Mouse (Mus musculus): ENCODE data around the gene Rab1b.
"Not testable (repeated sequence)": the region's sequence is repeated elsewhere in the genome, so short reads cannot be mapped to it uniquely, and the experiment has no call there.

The Rab1b gene

GRCm38 (mm10) chr19:5106731-5107191, at the start of gene Rab1b:
TSS of gene Rab1b (minus strand) at chr19:5107072.
- in situ Hi-C loops (cut with MseI, MboI) = no loop called here

GRCm38 (mm10) chr19:5152261-5152660, 45.4 kb upstream of the Rab1b start:
- in situ Hi-C loops (cut with MseI, MboI) = no loop called here

GRCm38 (mm10) chr19:5151741-5152140, 44.9 kb upstream of the Rab1b start:
- in situ Hi-C loops (cut with MseI, MboI) = no loop called here

- in situ Hi-C loops (cut with MseI, MboI) = no loop called here
Observed at GRCm38 (mm10) chr19:5151331-5151730, 44.5 kb upstream of the Rab1b start.

- in situ Hi-C loops (cut with MseI, MboI) = no loop called here
Observed at GRCm38 (mm10) chr19:5150358-5150757, 43.5 kb upstream of the Rab1b start.

DNA sequence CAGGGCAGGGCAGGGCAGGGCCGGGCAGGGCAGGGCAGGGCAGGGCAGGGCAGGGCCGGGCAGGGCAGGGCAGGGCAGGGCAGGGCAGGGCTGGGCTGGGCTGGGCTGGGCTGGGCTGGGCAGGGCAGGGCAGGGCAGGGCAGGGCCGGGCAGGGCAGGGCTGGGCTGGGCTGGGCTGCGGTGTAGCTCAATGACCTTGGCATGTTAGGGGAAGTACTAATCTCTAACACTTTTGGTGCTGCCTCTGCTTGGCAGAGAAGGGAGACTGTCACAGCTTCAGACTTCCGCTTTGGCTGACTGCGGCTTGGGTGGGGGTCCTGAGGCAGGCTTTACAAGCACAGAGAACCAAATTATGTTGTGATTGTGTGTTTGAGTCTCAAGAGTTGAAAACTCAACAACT, 42.2 kb upstream of the Rab1b start:
- in situ Hi-C loops (cut with MseI, MboI) = not testable (repeated sequence)

DNA sequence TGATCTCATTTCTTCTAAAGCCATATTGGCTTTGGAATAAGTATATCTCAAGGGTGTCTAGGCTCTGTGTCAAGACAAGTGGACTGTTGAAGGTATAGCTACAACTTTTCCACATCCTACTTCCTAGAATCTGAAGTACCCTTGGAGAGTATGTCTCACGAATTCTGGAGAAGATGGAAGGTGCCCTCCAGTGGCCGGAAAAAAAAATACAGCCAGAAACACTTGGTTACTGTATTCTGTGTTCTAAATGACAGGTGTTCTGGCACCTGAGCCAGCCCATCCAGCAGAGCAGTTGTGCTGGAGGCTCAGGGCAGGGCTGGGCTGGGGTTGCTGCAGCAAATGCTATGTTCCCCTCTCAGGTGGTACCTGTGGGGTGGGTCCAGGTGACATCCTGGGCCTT, 32.8 kb upstream of the Rab1b start:
- in situ Hi-C loops (cut with MseI, MboI) = loop anchor here in 1 of 2 experiments (5.0 kb wide), 1 partner anchor 47 kb away; no protein-coding TSS in a partner anchor

DNA sequence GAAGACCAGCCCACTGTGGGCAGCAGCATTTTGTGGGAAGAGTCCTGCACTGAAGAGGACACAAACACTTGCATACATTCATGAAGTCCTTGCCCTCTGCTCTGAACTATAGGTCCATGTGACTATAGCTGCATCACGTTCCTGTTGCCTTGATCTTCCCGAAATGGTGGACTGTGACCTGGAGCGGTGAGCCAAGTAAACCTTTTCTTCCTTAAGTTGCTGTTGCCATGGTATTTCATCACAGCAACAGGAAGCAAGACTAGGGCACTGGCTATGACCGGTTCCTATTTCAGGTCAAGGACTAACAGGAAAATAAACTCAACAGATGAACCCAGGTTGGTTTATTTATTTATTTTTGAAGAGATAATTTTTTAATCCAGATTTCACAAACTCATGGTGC, 24.4 kb upstream of the Rab1b start:
- in situ Hi-C loops (cut with MseI, MboI) = no loop called here

DNA sequence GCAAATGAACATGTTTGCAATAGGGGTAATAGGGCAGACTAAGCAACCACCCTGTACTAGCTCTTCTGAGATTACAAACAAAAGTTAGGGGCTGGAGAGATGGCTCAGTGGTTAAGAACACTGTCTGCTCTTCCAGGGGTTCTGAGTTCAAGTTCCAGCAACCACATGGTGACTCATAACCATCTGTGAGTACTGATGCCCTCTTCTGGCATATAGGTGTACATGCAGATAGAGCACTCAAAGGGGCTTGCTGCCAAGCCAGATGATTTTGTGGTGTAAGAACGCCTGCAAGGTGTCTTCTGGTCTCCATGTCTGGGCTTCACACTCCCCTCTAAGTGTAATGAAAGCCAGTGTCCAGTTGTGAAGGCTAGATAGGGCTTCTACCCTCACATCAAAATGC, 22.9 kb upstream of the Rab1b start:
- in situ Hi-C loops (cut with MseI, MboI) = no loop called here

GRCm38 (mm10) chr19:5124055-5124614, 17.3 kb upstream of the Rab1b start:
- in situ Hi-C loops (cut with MseI, MboI) = no loop called here

- in situ Hi-C loops (cut with MseI, MboI) = no loop called here
Observed at GRCm38 (mm10) chr19:5123241-5123640, 16.4 kb upstream of the Rab1b start.

DNA sequence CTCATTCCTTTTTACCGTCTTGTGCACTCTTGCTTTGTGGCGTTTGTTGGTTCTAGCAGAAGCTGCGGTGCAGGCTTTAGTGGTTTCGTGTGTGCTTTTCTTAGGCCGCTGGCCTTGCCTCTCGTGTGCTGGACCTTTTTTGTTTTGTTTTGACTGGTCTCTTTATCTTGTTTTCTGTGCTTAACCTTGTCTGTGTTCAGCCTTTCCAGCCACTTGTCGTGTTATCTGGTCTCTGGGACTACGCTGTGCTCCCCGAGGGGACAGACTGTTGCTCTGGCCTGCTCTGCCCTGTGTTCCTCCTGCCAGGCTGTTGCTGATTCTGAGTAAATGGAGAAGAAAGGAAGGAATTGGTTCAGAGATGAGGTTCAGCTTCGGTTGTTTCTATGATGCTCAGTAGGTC, 15.6 kb upstream of the Rab1b start:
- in situ Hi-C loops (cut with MseI, MboI) = no loop called here

- in situ Hi-C loops (cut with MseI, MboI) = no loop called here
Observed at GRCm38 (mm10) chr19:5118384-5118698, 11.5 kb upstream of the Rab1b start, which contains the start of gene Klc2. TSS of gene Klc2 (minus strand) at chr19:5118560.

- in situ Hi-C loops (cut with MseI, MboI) = no loop called here
Observed at GRCm38 (mm10) chr19:5117494-5118383, 10.9 kb upstream of the Rab1b start.

GRCm38 (mm10) chr19:5113783-5114182, 6.9 kb upstream of the Rab1b start:
- in situ Hi-C loops (cut with MseI, MboI) = no loop called here

- in situ Hi-C loops (cut with MseI, MboI) = no loop called here
Observed at GRCm38 (mm10) chr19:5109659-5110453, 3.0 kb upstream of the Rab1b start.

- in situ Hi-C loops (cut with MseI, MboI) = no loop called here
Observed at GRCm38 (mm10) chr19:5108702-5109101, 1.8 kb upstream of the Rab1b start.

DNA sequence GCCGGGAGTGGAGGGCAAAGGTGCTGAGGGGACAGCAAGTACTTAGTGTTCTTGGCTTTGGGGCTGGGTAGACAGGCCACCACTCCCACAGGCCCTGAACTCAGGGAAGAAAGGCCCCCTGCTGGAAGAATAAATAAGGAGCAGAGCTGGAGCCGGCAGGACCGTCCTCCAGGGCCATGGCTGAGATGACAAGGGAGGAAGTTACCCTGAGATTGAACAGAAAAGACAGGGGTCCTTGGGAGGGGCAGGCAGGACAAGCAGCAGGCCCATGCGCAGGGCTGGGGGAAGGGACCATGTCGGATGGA, 1.4 kb upstream of the Rab1b start:
- in situ Hi-C loops (cut with MseI, MboI) = no loop called here

- in situ Hi-C loops (cut with MseI, MboI) = no loop called here
Observed at GRCm38 (mm10) chr19:5107556-5108270, 841 bp upstream of the Rab1b start.

- in situ Hi-C loops (cut with MseI, MboI) = no loop called here
Observed at GRCm38 (mm10) chr19:5106074-5106473, 798 bp downstream of the Rab1b start.

DNA sequence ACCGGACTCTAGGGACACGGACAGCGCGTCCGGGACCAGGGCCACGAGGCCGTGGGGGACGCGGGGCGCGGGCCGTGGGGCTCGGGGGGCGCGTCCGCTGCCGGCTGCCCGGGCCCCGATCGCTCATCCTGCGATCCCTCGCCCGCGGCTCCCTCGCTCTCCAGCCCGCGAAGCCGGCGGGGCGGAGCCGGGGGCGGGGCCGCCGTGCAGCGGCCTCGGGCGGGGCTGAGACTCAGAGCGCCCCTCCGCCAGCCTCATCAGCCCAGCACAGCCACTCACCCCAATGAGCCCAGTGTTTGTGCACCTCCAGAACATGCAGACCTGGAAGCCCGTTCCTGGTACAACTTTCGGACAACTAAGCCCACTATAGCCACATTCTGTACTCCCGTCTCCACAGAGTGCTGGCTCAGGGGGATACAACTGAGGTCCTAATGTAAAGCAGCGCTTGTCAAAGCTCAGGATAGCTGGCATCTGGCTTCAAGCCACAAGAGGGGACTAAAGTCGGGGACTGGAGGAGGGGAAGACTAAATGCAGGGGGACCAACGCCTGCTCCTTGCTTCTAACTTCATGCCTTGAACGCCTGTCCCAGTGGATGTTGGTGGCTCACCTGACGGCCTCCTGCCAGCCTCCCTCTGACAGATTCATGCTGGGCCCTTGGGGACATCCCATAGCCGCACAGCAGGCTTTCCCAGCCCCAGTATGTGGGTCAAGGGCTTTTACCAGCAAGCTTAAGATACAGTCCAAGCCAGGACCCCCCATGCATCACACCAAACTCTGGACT, 8.3 kb downstream of the Rab1b start, which contains the start of gene Cnih2:
Cnih2 (minus strand) TSS at position 159 of the 781 bp plus-strand sequence.
- in situ Hi-C loops (cut with MseI, MboI) = no loop called here
